Mouse (Mus musculus): ENCODE measurements around the gene Sspo. TPM values are rescaled to one million over a fixed set of nuclear protein-coding genes. Genes with fewer than 3 reads are reported as not detected.

The Sspo gene
- polyA plus RNA-seq, 1 experiment from 2014 or later, result 0.04 TPM

DNA sequence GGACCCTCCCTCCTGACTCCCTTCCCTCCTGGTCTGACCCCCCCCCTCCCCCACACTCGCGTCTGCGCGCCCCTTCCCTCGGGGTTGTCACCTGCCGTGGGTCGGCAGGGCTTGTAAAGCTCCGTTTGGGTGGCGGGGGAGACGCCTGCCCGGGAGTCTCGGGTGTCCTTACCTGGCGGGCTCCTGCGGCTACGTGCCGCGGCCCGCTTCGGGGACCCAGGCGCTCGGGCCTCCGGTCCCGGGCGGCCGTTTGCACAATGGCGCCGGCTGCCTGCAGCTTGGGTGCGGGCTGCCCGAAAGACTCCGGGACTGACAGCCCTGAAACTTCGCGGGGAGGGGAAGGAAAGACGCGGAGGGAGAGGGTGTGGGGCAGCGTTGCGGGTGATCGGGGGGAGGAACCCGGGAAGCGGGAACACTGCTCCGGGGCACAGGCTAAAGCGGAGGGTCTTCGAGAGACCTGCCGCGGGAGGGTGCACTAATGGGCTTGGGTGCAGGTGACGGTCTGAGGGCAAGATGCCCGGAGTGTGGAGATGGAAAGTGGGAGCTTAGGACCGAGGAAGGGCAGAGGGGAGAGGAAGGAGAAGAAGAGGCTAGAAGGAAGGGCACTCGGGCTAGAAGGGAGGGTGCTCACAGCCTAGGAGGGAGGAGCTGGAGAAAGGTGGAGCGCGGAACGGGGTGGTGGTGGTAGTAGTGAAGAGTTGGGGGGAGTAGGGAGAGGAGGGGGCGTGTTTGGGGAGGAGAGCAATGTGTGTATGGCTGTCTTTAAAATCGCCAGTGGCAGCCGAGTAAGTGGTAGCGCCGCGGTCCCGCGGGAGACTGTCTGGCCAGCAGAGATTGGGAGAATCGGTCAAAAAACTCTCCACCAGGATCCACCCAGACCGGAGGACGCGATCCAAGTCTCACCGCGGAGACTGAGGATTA, 2.6 kb upstream of the Sspo start, which contains the start of gene Zfp467:
Gene Zfp467 (minus strand): TSS at position 645 of the 921 bp plus-strand sequence.
- Histone ChIP-seq H3K4me3 (ENCODE audit: low read depth, low read length) (peak within 1 kb of the TSS; percentile 88), H3K36me3 (ENCODE audit: control insufficient read depth, insufficient read depth, low read length) (peaks cover 13% of the 10 kb centered on the region), H3K9me3 (ENCODE audit: control insufficient read depth, low read length) (no peaks in the 10 kb centered on the region), H3K27me3 (ENCODE audit: control insufficient read depth, insufficient read depth, low read length) (no peaks in the 10 kb centered on the region), H3K9ac (ENCODE audit: low read length) (peak within 1 kb of the TSS; percentile 94), H3K4me1 (replicated peaks; ENCODE audit: control insufficient read depth, insufficient read depth) (peaks cover 3% of the 10 kb centered on the region; the same call in 1 of the 2 replicates), H3K27ac (replicated peaks) (peak within 1 kb of the TSS; percentile 98), H3K4me2 (replicated peaks; ENCODE audit: low read depth) (peak within 1 kb of the TSS; percentile 86)
- DNase-seq (ENCODE audit: low spot score), result peak; percentile 68
- ATAC-seq (ENCODE audit: low FRiP score, low TSS enrichment), result peak; percentile 57
- under 1% methylated on average over 64 of the region's 65 CpGs for WGBS
- TF ChIP-seq CTCF (IDR thresholded peaks at IDR 0.05; ENCODE audit: low read depth) (peak; percentile 19; the same call in 1 of the 2 replicates), EP300 (optimal IDR thresholded peaks at IDR 0.05) (no peak)

DNA sequence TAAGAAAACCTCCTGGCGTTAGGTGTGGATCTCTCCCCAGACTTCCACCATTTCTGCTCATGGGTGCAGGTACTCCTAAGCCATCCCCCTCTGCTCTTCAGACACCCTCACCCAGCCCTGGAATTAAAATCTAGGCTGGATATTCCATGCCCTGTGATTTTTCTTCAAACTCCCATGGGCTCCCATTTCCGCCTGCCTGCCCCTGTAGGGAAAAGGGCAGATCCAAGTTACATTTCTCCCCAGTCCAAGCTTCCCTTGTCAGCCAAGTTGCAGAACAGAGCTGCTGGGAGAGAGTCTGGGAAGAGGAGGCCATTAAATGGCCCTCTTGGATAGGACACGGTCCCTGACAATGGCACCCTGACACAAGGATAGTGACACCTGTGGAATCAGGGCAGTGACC, 1.8 kb upstream of the Sspo start:
- TF ChIP-seq EP300 (optimal IDR thresholded peaks at IDR 0.05), result no peak
- TF ChIP-seq CTCF (IDR thresholded peaks at IDR 0.05; ENCODE audit: low read depth), result no peak
- Histone ChIP-seq H3K27ac (replicated peaks) (peak overlapping the region; percentile 98), H3K4me1 (replicated peaks; ENCODE audit: control insufficient read depth, insufficient read depth) (peaks cover 3% of the 10 kb centered on the region; the same call in 1 of the 2 replicates), H3K36me3 (ENCODE audit: control insufficient read depth, insufficient read depth, low read length) (peaks cover 9% of the 10 kb centered on the region), H3K4me3 (ENCODE audit: low read depth, low read length) (peak overlapping the region; percentile 88), H3K9me3 (ENCODE audit: control insufficient read depth, low read length) (no peaks in the 10 kb centered on the region), H3K27me3 (ENCODE audit: control insufficient read depth, insufficient read depth, low read length) (no peaks in the 10 kb centered on the region), H3K9ac (ENCODE audit: low read length) (peak overlapping the region; percentile 94), H3K4me2 (replicated peaks; ENCODE audit: low read depth) (peak overlapping the region; percentile 86)
- 43% methylated on average over 3 of the region's 3 CpGs for WGBS
- no peak for ATAC-seq (ENCODE audit: low FRiP score, low TSS enrichment)
- DNase-seq (ENCODE audit: low spot score), result no peak

DNA sequence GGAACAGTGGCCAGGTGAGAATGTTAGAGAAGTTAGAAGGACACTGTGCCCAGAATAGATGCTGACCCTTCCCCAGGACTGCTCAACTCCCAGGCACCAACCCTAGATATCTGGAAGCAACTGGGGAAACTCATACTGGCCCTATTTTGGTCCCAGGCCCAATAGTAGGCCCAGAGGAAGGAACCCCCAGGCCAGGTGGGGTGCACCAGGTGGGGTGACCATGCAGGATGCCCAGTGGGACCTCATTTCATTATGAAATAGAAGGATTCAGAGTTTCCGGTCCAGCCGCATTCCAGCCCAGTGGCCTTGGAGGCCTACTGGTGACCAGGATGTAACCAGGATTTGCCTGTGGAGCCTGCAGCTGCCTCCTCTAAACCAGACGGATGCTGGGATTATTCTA, 1.1 kb upstream of the Sspo start:
- Histone ChIP-seq H3K36me3 (ENCODE audit: control insufficient read depth, insufficient read depth, low read length) (peaks cover 3% of the 10 kb centered on the region), H3K27ac (replicated peaks) (no peak overlapping the region), H3K4me1 (replicated peaks; ENCODE audit: control insufficient read depth, insufficient read depth) (peaks cover 3% of the 10 kb centered on the region; the same call in 1 of the 2 replicates), H3K9ac (ENCODE audit: low read length) (no peak overlapping the region), H3K4me2 (replicated peaks; ENCODE audit: low read depth) (no peak overlapping the region), H3K4me3 (ENCODE audit: low read depth, low read length) (no peak overlapping the region), H3K9me3 (ENCODE audit: control insufficient read depth, low read length) (no peaks in the 10 kb centered on the region), H3K27me3 (ENCODE audit: control insufficient read depth, insufficient read depth, low read length) (no peaks in the 10 kb centered on the region)
- 91% methylated on average over 3 of the region's 3 CpGs for WGBS
- ATAC-seq (ENCODE audit: low FRiP score, low TSS enrichment) (no peak), DNase-seq (ENCODE audit: low spot score) (no peak)
- TF ChIP-seq CTCF (IDR thresholded peaks at IDR 0.05; ENCODE audit: low read depth), result no peak
- no peak for TF ChIP-seq EP300 (optimal IDR thresholded peaks at IDR 0.05)

DNA sequence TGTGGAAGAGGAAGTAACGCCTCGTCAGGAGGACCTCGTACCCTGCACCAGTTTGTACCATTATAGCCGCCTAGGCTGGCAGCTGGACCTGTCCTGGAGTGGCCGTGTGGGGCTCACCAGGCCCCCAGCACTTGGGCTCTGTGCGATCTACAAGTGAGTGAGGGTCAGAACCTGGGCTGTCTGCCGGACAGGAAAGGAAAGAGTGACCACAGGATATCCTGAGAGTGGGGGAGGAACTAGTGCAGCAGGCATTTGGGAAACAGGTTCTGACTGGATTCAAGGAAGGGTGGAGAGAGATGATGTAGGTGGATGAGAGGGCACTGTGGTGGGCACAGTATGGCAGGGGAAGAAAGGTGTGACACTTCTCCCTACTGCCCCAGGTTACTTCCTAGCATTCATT, 498 bp downstream of the Sspo start:
- H3K4me1 ChIP-seq (replicated peaks; ENCODE audit: control insufficient read depth, insufficient read depth), result no peaks in the 10 kb centered on the region
- H3K36me3 ChIP-seq (ENCODE audit: control insufficient read depth, insufficient read depth, low read length), result no peaks in the 10 kb centered on the region
- no peak overlapping the region for H3K9ac ChIP-seq (ENCODE audit: low read length)
- H3K9me3 ChIP-seq (ENCODE audit: control insufficient read depth, low read length), result no peaks in the 10 kb centered on the region
- no peaks in the 10 kb centered on the region for H3K27me3 ChIP-seq (ENCODE audit: control insufficient read depth, insufficient read depth, low read length)
- ATAC-seq (ENCODE audit: low FRiP score, low TSS enrichment), result no peak
- no peak overlapping the region for H3K4me2 ChIP-seq (replicated peaks; ENCODE audit: low read depth)
- no peak overlapping the region for H3K27ac ChIP-seq (replicated peaks)
- 72% methylated on average over 7 of the region's 7 CpGs for WGBS
- H3K4me3 ChIP-seq (ENCODE audit: low read depth, low read length), result no peak overlapping the region
- TF ChIP-seq EP300 (optimal IDR thresholded peaks at IDR 0.05) (no peak), CTCF (IDR thresholded peaks at IDR 0.05; ENCODE audit: low read depth) (no peak)
- no peak for DNase-seq (ENCODE audit: low spot score)

DNA sequence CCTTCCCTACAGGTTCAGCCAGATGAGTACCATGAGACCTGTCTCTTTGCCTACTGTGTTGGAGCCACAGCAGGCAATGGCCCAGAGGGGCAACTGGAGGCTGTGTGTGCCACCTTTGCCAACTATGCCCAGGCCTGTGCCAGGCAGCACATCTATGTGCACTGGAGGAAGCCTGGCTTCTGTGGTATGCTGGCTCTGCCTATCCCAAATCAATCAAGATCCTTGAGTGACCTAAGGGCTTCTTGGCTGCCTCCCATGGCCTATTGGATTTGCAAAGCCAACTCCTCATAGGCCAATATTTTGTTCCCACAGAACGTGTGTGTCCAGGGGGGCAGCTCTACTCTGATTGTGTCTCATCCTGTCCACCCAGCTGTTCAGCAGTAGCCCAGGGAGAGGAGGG, 4.1 kb downstream of the Sspo start:
- H3K36me3 ChIP-seq (ENCODE audit: control insufficient read depth, insufficient read depth, low read length), result no peaks in the 10 kb centered on the region
- no peak overlapping the region for H3K4me3 ChIP-seq (ENCODE audit: low read depth, low read length)
- H3K27ac ChIP-seq (replicated peaks), result no peak overlapping the region
- ATAC-seq (ENCODE audit: low FRiP score, low TSS enrichment) (no peak), DNase-seq (ENCODE audit: low spot score) (no peak)
- 65% methylated on average over 1 of the region's 1 CpGs for WGBS
- H3K27me3 ChIP-seq (ENCODE audit: control insufficient read depth, insufficient read depth, low read length), result no peaks in the 10 kb centered on the region
- H3K9me3 ChIP-seq (ENCODE audit: control insufficient read depth, low read length), result no peaks in the 10 kb centered on the region
- no peak overlapping the region for H3K4me2 ChIP-seq (replicated peaks; ENCODE audit: low read depth)
- TF ChIP-seq EP300 (optimal IDR thresholded peaks at IDR 0.05) (no peak), CTCF (IDR thresholded peaks at IDR 0.05; ENCODE audit: low read depth) (no peak)
- no peak overlapping the region for H3K9ac ChIP-seq (ENCODE audit: low read length)
- no peaks in the 10 kb centered on the region for H3K4me1 ChIP-seq (replicated peaks; ENCODE audit: control insufficient read depth, insufficient read depth)

DNA sequence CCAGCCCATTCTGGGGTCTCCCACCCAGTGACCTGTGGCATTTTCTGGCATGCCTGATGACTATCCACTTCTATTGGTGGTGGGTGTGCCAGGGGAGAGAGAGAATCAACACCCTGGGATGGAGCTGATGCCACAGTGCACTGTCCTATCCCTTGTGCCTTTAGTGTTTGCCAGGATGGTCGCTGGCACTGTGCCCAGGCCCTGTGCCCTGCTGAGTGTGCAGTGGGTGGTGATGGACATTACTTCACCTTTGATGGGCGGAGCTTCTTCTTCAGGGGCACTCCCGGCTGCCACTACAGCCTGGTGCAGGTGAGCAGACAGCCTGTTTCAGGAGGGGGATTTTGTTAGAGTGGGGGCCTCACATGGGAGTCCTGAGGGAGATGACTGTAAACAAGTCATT, 4.7 kb downstream of the Sspo start:
- no peak overlapping the region for H3K9ac ChIP-seq (ENCODE audit: low read length)
- no peaks in the 10 kb centered on the region for H3K4me1 ChIP-seq (replicated peaks; ENCODE audit: control insufficient read depth, insufficient read depth)
- H3K4me2 ChIP-seq (replicated peaks; ENCODE audit: low read depth), result no peak overlapping the region
- WGBS, result 69% methylated on average over 3 of the region's 3 CpGs
- TF ChIP-seq CTCF (IDR thresholded peaks at IDR 0.05; ENCODE audit: low read depth) (no peak), EP300 (optimal IDR thresholded peaks at IDR 0.05) (no peak)
- no peak overlapping the region for H3K4me3 ChIP-seq (ENCODE audit: low read depth, low read length)
- no peaks in the 10 kb centered on the region for H3K9me3 ChIP-seq (ENCODE audit: control insufficient read depth, low read length)
- no peaks in the 10 kb centered on the region for H3K36me3 ChIP-seq (ENCODE audit: control insufficient read depth, insufficient read depth, low read length)
- DNase-seq (ENCODE audit: low spot score) (no peak), ATAC-seq (ENCODE audit: low FRiP score, low TSS enrichment) (no peak)
- H3K27ac ChIP-seq (replicated peaks), result no peak overlapping the region
- no peaks in the 10 kb centered on the region for H3K27me3 ChIP-seq (ENCODE audit: control insufficient read depth, insufficient read depth, low read length)

Measured in stomach, postnatal 0 days (tissue).